Mouse (Mus musculus): ENCODE measurements around the gene Fndc5. TPM values are rescaled to one million over a fixed set of nuclear protein-coding genes. Genes with fewer than 3 reads are reported as not detected.

The Fndc5 gene
- polyA plus RNA-seq, 1 experiment, result 1.5 TPM

DNA sequence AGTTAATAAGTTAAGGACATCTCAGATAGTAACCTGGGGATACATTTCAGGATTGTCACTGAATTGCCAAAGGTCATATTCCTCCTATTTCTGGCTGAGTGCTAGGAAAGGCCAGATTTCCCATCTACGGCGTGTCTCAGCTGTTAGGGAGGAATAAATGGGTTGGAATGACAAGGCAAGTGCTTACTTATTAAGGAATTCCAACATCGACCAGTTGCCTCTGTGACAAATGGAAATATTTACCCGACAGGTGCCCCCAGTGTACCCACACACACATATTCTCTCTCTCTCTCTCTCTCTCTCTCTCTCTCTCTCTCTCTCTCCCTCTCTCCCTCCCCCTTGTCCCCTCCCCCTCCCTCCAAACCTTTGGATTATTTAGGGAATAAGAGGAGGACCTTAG lies 9.1 kb downstream of the Fndc5 start:
- no peak for DNase-seq (ENCODE audit: low read depth)

DNA sequence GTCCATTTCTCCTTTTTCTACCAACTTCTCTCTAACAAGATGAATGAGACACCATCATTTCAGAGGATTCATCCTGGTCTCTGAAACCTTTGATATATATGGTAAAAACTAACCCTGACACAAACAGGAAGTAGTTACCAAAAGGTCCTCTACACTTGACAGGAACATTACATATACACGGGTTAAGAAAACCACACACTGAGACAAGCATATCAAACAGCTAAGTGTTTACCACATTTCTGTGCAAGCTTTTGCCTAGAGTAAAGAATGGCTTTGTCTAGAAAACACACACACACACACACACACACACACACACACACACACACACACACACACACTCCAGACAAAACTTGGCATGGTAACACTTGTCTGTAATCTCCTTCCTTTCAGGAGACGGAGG lies 9.6 kb downstream of the Fndc5 start:
- DNase-seq (ENCODE audit: low read depth), result no peak

DNA sequence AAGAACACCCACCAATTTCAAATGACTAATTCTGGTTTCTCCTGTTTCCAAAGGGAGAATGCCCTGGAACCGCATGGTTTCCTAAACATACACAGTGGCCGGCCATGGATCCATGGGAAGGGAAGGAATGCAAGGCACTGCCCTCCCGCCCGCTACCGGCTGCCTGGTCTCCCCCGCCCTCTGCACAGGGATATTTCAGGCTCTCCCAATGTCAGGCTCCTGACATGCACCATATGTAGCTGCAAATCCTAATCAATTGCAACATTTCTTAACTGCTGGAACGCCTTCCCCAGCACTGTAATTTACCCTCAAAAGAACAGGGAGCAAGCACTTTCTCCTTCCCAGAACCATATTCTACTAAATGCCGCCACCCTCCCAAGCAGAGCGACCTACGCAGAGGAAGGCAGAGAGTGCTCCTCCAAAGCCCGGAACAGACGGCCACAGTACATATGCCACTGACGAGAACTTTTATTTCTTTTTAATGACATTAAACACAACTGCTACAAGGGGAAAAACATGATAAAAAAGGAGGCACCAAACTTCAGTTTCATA lies 10.8 kb downstream of the Fndc5 start:
- no peak for DNase-seq (ENCODE audit: low read depth)

DNA sequence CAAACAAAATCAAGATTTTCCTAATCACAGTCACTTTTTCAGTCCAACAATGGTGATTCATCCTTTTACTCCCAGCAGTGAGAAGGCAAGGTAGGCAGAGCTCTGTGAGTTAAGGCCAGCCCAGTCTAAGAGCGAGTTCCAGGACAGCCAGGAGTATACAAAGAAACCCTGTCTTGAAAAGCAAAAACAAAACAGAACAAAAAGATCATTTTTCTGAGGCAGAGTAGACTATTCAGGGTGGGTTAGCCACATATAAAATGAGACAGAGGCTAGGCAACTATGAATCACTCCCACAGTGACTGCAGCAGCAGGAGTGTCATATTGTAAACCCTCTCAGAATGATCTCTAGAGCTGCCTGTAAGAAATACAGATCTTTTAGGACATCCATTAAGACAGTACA lies 12.5 kb downstream of the Fndc5 start:
- no peak for DNase-seq (ENCODE audit: low read depth)

DNA sequence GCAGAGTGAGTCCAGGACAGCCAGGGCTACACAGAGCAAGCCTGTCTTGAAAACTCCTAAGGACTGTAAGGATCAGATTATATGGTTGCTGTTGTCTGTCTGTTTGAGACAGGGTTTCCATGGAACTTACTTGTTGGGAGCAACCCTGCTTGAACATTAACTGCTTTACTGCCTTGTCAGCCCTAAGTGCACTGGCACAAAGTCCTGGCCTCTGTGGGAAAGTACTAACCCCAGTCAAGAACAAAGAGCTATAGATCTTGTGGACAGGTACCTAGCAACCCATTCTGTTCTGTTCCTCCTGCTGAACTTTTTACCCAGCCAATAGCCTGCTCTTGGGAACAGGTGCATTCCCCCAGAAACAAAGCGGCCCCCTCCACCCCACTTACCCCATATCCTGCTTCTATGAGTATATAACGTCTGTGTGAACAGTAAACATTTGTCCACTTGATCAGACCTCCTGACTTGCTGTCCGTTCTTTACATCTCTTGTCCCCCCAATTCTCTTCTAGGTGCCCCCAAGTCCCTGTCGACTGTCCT lies 14.5 kb downstream of the Fndc5 start:
- DNase-seq (ENCODE audit: low read depth), result no peak

DNA sequence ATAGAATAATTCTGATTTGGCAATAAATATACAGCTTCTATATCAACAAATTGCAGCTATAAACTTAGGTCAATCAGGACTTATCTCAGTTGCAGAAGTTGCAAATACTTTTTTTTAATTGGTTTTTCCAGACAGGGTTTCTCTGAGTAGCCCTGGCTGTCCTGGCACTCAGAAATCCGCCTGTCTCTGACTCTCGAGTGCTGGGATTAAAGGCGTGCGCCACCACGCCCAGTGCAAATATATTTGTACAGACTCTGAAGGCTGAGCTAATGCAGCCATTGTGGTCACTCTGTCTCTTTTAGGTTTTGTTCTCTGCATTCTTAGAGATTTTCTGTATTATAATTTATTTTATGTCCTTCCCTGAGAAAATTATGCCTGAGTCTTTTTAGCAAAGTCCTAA lies 20.7 kb downstream of the Fndc5 start:
- no peak for DNase-seq (ENCODE audit: low read depth)

DNA sequence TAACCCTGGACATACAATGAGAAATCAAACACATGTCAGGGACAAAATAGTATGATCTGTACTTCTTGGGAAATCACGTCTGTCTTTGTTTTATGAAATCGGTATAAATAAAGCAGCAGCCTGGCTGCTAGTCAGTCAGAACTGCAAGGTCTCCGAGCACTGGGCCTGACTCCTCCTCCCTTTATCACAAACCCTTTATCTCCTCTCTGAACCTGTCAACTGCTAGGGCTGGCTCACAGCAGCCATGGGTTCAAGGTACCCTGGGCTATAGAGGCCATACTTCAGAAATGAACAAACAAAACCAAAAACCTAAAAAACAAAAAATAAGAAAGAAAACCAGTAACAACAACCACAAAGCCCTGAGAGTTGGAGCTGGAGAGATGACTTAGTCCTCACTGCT lies 21.8 kb downstream of the Fndc5 start:
- DNase-seq (ENCODE audit: low read depth), result no peak

DNA sequence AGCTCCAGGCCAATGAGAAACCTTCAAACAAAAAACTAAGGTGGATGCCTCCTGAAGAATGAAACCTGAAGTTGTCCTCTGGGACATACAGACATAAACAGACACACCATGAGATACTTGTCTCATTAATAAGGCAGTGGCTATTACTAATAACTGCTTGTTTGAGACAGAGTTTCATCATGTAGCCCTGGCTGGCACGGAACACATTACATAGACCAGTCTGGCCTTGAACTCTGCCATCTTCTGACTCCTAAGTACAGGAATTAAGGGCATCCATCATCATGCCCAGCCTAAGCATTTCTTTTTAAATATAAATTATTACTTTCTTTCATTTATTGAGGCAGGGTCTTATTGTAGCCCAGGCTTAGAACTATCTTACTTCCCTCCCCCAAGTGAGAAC lies 24.3 kb downstream of the Fndc5 start:
- DNase-seq (ENCODE audit: low read depth), result no peak

DNA sequence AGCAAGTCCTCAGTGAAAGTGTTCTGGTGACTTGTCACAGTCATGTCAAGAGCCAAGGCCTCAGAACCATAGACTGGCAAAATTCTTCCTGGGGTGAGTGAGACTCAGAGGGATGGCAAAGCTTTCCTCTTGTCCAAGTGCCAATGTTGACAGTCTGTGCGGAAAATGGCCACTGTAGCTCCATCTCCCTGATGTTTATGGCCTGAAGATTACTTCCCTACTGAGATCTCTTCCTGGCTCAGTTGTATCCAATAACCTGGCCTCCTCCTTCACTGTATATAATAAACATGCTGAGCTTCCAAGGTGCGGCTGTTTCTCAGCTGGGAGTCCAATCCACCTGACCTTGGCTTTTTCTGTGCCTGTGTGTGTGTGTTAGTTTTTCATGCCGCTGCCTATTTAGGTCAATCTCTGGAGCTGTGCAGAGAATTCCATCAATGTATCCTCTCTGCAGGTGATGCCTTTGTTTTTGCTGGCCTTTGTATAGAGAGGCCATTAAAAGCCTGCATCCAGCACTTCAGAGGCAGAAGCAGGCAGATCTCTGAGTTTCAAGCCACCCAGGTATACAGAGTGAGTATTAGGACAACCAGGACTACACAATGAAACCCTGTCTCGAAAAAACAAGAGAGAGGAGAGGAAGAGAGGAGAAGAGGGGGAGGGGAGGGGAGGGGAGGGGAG lies 24.9 kb downstream of the Fndc5 start:
- no peak for DNase-seq (ENCODE audit: low read depth)

DNA sequence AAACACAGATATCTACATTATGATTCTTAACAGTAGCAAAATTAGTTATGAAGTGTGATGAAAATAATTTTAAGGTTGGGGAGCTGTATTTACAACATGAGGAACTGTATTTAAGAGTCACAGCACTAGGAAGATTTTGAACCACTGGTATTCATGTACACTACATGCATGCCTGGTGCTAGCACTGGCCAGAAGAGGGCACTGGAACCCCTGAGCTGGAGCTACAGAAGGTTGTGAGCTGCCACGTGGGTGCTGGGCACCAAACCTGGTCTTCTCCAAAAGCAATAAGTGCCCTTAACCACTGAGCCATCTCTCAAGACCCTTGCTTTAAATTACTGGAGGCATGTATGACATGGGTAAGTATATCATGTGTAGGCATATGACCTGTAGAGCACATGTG lies 35.7 kb downstream of the Fndc5 start:
- no peak for DNase-seq (ENCODE audit: low read depth)

DNA sequence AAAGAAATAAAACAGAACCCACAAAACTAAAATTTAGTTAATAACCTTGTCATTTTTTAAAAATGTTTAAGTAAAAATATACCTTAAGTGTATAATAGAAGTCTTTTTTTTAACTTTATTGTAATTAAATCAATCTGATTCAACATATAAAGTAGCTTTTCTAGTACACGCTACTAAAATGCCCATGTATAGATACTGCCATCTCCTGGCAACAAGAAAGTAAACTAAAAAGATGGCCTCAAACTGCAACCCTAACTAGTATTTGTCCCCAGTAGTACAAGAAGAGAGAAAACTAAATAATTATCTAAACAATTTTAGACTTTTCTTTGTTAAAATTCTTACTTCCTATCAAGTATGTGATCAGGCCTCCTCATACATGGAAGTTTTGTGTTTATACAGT lies 42.8 kb downstream of the Fndc5 start:
- no peak for DNase-seq (ENCODE audit: low read depth)

DNA sequence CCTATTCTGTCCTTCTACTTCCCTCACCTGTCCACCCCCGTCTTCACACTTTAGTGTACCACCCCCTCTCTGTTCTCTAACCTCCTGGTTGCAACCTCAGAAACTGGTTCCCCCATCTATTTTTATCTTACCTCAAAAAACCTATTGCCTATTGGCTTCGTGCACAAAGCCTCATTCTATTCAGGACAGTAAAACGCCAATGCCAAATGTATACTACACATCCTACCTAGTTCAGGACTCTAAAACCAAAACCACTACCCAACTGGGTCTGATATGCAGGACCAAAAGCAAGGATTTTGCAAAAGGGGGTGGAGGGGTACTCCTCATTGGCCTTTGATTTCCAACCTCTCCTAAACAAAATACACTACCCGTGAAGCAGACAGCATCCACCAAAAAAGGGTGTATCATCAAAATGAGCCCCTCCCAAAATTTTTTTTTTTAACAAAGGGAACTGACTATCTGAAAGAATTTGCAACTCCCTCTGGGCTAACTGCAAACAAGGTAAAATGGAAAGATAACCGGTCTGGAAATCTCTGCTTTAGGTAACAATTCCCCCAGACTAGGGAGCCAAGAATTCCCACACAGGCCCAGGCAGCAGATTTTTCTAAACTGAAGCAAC lies 51.4 kb downstream of the Fndc5 start:
- no peak for DNase-seq (ENCODE audit: low read depth)

DNA sequence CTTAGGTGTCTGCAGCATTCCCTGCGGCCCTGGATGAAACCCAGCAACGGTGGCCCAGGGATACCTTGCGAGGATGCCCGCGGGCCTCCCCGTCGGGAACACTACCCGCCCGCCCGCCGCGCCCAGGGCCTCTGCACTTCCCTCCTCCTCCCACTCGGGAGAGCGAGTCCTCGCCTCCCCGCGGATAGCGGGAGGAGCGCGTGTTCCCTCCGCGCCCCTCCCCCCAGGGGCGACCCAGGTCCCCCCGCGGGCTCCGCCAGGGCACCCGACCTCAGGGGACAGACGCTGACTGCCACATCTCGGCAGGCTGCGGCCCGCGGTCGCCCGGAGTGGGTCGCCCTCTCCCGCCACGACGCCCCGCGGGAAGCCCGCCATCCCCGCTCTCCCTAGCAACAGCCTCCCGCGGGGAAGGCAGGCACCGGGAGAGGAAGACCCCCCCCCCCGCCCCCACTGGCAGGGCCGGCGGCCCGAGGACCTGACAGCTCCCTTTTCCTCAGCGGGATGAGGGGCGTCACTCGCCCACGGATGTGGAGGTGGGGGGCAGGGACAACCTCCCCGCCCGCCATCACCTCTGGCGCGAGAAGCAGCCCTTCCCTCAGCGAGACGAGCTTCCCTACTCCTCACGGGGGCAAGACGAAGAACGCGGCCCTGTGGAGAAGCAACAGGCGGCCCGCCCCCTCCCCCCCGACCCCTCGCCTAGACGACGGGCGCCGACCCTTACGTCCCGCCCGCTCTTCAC lies 52.2 kb downstream of the Fndc5 start:
- no peak for DNase-seq (ENCODE audit: low read depth)

DNA sequence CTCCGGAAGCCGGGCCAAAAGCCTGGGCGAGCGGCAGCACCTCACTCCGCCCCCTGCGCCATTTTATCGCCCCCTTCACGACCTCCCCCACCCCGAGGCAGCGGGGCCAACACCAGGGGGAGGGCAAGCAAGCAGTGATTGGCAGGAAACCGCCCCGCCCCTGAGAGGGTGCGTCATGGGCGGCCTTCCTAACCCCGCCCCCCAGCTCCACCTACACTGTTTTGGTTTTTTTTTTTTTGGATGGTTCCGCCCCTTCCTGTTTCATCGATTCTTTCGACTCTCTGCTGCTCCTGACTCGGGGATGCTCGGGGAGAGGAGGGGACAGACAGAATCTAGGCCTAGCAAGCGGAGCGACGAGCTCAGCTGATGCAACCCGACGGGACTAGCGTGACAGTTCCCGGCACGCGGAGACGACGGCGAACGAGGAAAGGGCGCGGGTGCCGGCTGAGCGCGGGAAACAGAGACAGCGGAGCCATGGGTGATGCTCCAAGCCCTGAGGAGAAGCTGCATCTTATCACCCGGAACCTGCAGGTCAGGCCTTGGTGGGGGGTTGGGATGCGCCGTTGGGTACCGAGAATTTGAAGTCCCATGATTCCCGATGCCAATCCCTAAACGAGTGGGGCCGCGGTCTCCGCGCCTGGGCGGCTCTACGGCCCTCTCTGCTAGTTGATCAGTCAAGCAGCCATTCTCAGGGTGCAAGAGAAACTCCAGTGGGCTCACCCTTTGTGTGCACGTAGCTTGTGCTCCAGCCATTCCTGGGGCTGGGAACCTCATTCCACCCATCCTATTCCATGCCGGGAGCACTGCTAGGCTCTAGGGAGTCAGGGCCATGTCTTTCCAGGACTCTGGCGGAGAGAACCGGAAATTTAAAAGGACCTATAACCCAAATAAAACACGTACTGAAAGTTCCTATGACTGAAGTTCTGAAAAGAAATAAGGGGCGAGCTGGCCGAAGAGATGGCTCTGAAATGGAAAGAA lies 53.0 kb downstream of the Fndc5 start, which contains the start of the genes S100pbp and Yars:
S100pbp (minus strand) TSS at position 186 of the 978 bp plus-strand sequence.
Yars (plus strand) TSS at position 219 of the 978 bp plus-strand sequence.
- peak; percentile 85 for DNase-seq (ENCODE audit: low read depth)

DNA sequence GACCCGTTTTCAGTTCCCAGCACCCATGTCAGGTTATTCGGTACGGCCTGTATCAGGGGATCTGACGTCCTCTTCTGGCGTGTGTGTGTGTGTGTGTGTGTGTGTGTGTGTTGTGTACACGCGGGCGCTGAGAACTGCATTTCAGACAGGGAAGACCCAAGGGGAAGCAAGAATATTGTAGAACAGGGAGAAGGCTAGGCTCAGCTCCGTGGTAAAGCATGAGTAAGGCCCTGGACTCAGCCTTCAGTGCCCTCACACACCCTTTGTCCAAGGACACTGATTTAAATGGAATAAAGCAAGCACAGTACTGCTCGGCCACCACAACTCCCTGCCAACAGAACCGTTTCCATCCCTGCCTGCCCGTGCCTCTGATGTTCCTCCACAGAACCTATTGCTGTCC lies 53.7 kb downstream of the Fndc5 start:
- no peak for DNase-seq (ENCODE audit: low read depth)

DNA sequence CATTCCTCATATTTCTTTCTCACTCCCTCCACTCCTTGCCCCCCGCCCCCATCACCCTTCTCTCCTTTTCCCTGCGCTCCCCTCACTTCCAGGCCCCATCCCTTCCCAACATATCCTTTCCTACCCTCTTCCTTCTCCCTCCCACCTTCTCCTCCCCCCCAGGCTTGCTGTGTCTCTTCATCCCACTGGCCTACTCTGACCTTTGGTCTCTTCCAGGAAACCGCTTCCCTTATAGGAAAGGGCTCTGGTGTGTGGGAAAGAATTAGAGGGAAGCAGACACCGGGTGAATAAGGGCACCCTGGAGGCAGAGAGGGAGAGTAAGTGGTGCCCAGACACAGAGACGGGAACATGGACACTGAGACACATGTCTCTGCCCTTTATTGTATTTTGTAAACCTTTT lies 54.9 kb downstream of the Fndc5 start:
- DNase-seq (ENCODE audit: low read depth), result no peak

Other genes starting within 250 kb of the Fndc5 start
- gene Azin2, start 174.6 kb upstream of the Fndc5 start, polyA plus RNA-seq (2012; rRNA removed), result 25.9 and 28.3 TPM in 2 replicates
- 79.2 and 129 TPM in 2 replicates for gene Ak2, start 145.0 kb upstream of the Fndc5 start, polyA plus RNA-seq (2012; rRNA removed)
- 30.2 and 36.1 TPM in 2 replicates for gene Rnf19b, start 78.7 kb upstream of the Fndc5 start, polyA plus RNA-seq (2012; rRNA removed)
- gene Tmem54, start 31.5 kb upstream of the Fndc5 start, polyA plus RNA-seq (2012; rRNA removed), result 1.8 and 3.1 TPM in 2 replicates
- 2.8 and 4.2 TPM in 2 replicates for gene Hpca, start 15.0 kb upstream of the Fndc5 start, polyA plus RNA-seq (2012; rRNA removed)
- gene S100pbp, start 52.7 kb downstream of the Fndc5 start, polyA plus RNA-seq (2012; rRNA removed), result 14.7 and 18.9 TPM in 2 replicates
- 23.4 and 25.4 TPM in 2 replicates for gene Yars, start 52.8 kb downstream of the Fndc5 start, polyA plus RNA-seq (2012; rRNA removed)
- 20.6 and 26.5 TPM in 2 replicates for gene C77080, start 124.4 kb downstream of the Fndc5 start, polyA plus RNA-seq (2012; rRNA removed)
- 1.4 and 2.0 TPM in 2 replicates for gene Sync, start 150.6 kb downstream of the Fndc5 start, polyA plus RNA-seq (2012; rRNA removed)
- gene Rbbp4, start 198.4 kb downstream of the Fndc5 start, polyA plus RNA-seq (2012; rRNA removed), result 36.1 and 36.6 TPM in 2 replicates
- 27.3 and 31.3 TPM in 2 replicates for gene Zbtb8os, start 198.7 kb downstream of the Fndc5 start, polyA plus RNA-seq (2012; rRNA removed)
- gene Zbtb8a, start 241.1 kb downstream of the Fndc5 start, polyA plus RNA-seq (2012; rRNA removed), result 12.9 and 14.1 TPM in 2 replicates

Measured in gonadal fat pad, adult 2 months (tissue).